Mouse (Mus musculus): ENCODE results near the gene Gm20388.

DNA sequence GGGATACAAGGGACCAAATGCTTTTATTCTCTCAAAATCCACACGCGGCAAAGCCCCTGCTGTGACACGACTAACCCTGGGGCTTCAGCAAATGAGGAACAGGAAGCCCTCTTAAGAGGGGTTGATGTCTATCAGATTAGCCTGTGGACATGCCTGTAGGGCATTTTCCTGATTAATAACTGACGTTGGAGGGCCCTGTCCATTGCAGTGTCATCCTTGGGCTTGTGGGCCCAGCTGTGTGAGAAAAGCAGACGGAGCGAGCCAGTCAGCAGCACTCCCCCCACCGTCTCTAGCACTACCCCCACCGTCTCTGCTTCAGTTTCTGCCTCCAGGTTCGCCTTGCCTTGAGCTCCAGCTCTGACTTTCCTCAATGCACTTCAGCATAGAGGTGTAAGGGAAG lies 2856.6 kb downstream of the Gm20388 start:
- TF ChIP-seq CTCF (IDR thresholded peaks at IDR 0.05; ENCODE audit: borderline replicate concordance, insufficient read depth, low read depth, low read length) (no peak), POLR2A (IDR thresholded peaks at IDR 0.05; ENCODE audit: borderline replicate concordance, insufficient read depth, low read length) (no peak)
